Mouse (Mus musculus) liver, embryonic 14.5 days (tissue): ENCODE data around the gene Smarcd2.

Source experiments
- CTCF ChIP-seq: IDR thresholded peaks from 2 replicates; pipeline ENCODE4 v1.5.1; 2016; ENCODE audit warnings: antibody characterized with exemption, low read depth, control low read depth
- EP300 ChIP-seq: IDR thresholded peaks from 2 replicates; pipeline ENCODE4 v1.6.1; 2016; ENCODE audit warnings: antibody characterized with exemption, low read depth

DNA sequence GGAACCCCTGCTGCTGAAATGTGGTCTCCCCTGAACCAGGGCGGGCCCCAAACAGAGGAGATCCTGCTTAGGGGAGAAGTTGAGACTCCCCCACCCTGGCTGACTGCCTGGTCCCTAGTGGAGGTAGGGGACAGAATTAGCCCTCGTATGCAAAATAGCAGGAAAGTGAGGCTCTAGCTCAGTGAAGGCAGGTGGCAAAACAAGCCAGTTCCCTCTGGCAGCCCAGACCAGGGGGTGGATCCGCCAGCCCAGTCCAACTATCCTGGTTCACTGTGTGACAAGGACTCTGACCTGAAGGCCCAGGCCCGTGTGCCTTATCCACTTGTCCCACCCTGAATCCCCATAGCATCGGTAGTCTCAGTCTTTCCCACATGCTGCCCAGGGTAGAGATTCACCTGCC is 37.4 kb upstream of the Smarcd2 start:
- TF ChIP-seq EP300 (no peak), CTCF (no peak)
